Mouse (Mus musculus): Measurements from ENCODE around the gene Slc7a8.
A peak's percentile ranks its signal among the peaks of the same experiment; 100 is the strongest.
"Not testable (repeated sequence)": the region's sequence is repeated elsewhere in the genome, so short reads cannot be mapped to it uniquely, and the experiment has no call there.

Slc7a8 gene

GRCm38 (mm10) chr14:54780836-54781609 lies 723 bp downstream of the Slc7a8 start:
- DNase-seq (ENCODE audit: low read depth, low spot score), result peak; percentile 33

- DNase-seq (ENCODE audit: low read depth, low spot score), result no peak
Measured at GRCm38 (mm10) chr14:54780084-54780483, 1.7 kb downstream of the Slc7a8 start.

- no peak for DNase-seq (ENCODE audit: low read depth, low spot score)
Measured at GRCm38 (mm10) chr14:54777893-54778292, 3.9 kb downstream of the Slc7a8 start.

GRCm38 (mm10) chr14:54776768-54777167 lies 5.0 kb downstream of the Slc7a8 start:
- no peak for DNase-seq (ENCODE audit: low read depth, low spot score)

- DNase-seq (ENCODE audit: low read depth, low spot score), result no peak
Measured at GRCm38 (mm10) chr14:54775534-54776041, 6.2 kb downstream of the Slc7a8 start.

- peak; percentile 67 for DNase-seq (ENCODE audit: low read depth, low spot score)
Measured at GRCm38 (mm10) chr14:54772333-54772856, 9.4 kb downstream of the Slc7a8 start.

- no peak for DNase-seq (ENCODE audit: low read depth, low spot score)
Measured at GRCm38 (mm10) chr14:54770373-54770772, 11.4 kb downstream of the Slc7a8 start.

- no peak for DNase-seq (ENCODE audit: low read depth, low spot score)
Measured at GRCm38 (mm10) chr14:54769068-54769425, 12.7 kb downstream of the Slc7a8 start.

GRCm38 (mm10) chr14:54768314-54769067 lies 13.3 kb downstream of the Slc7a8 start:
- no peak for DNase-seq (ENCODE audit: low read depth, low spot score)

GRCm38 (mm10) chr14:54766937-54767336 lies 14.8 kb downstream of the Slc7a8 start:
- DNase-seq (ENCODE audit: low read depth, low spot score), result not testable (repeated sequence)

- DNase-seq (ENCODE audit: low read depth, low spot score), result no peak
Measured at GRCm38 (mm10) chr14:54756382-54756781, 25.4 kb downstream of the Slc7a8 start.

GRCm38 (mm10) chr14:54754602-54755018 lies 27.1 kb downstream of the Slc7a8 start:
- no peak for DNase-seq (ENCODE audit: low read depth, low spot score)

GRCm38 (mm10) chr14:54753986-54754601 lies 27.7 kb downstream of the Slc7a8 start:
- DNase-seq (ENCODE audit: low read depth, low spot score), result no peak

GRCm38 (mm10) chr14:54752938-54753337 lies 28.8 kb downstream of the Slc7a8 start:
- no peak for DNase-seq (ENCODE audit: low read depth, low spot score)

GRCm38 (mm10) chr14:54751768-54752167 lies 30.0 kb downstream of the Slc7a8 start:
- no peak for DNase-seq (ENCODE audit: low read depth, low spot score)

- DNase-seq (ENCODE audit: low read depth, low spot score), result no peak
Measured at GRCm38 (mm10) chr14:54749238-54749637, 32.5 kb downstream of the Slc7a8 start.

GRCm38 (mm10) chr14:54747942-54748917 lies 33.5 kb downstream of the Slc7a8 start:
- no peak for DNase-seq (ENCODE audit: low read depth, low spot score)

- no peak for DNase-seq (ENCODE audit: low read depth, low spot score)
Measured at GRCm38 (mm10) chr14:54746038-54746437, 35.7 kb downstream of the Slc7a8 start.

- DNase-seq (ENCODE audit: low read depth, low spot score), result no peak
Measured at GRCm38 (mm10) chr14:54744473-54744872, 37.3 kb downstream of the Slc7a8 start.

GRCm38 (mm10) chr14:54742375-54742774 lies 39.4 kb downstream of the Slc7a8 start:
- no peak for DNase-seq (ENCODE audit: low read depth, low spot score)

GRCm38 (mm10) chr14:54741721-54742120 lies 40.0 kb downstream of the Slc7a8 start:
- no peak for DNase-seq (ENCODE audit: low read depth, low spot score)

All from retina, adult 2 months (tissue).